Mouse (Mus musculus) activated CD4-positive, CD25-positive, alpha-beta regulatory T cell, adult 4 months (primary cell): Measurements from ENCODE around the gene Fbxo34. TPM values are rescaled to one million over a fixed set of nuclear protein-coding genes. Genes with fewer than 3 reads are reported as not detected.
"Not testable (repeated sequence)": the region's sequence is repeated elsewhere in the genome, so short reads cannot be mapped to it uniquely, and the experiment has no call there.

Experiments used
- ATAC-seq: one replicate; pipeline ENCODE4 v1.8.0; 2017
- polyA plus RNA-seq, 2 experiments: library from polyadenylated mRNA; unstranded; fragments of 100-300 nt; shearing (Covaris generic); gene quantifications; one replicate each; pipeline ENCODE4 v1.2.1; 2017

Fbxo34 gene
- 10 to 100 TPM in 1 of 2 experiments, 1 to 10 TPM in 1; 8.5 to 10.4 TPM for polyA plus RNA-seq

DNA sequence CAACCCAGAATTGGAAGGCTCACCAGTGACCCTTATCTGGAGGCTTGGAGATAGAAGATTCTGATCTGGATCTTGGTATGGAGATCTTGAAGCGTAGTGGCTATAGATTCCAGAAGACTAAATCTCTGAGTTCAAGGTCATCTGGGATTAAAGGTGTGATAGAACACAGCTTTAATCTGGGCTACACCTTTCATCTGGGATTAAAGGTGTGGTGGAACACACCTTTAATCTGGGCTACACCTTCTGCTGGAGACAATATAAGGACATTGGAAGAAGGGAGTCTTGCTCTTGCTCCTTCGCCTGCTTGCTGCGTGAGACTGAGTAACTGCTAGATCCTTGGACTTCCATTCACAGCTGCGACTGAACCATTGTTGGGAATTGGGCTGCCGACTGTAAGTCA is at the start of gene Fbxo34:
Gene Fbxo34 (plus strand): TSS at position 301 of the 400 bp plus-strand sequence.
- ATAC-seq = not testable (repeated sequence)

- no peak for ATAC-seq
These were observed 47.5 kb upstream of the Fbxo34 start for GRCm38 (mm10) chr14:47402735-47403134.

DNA sequence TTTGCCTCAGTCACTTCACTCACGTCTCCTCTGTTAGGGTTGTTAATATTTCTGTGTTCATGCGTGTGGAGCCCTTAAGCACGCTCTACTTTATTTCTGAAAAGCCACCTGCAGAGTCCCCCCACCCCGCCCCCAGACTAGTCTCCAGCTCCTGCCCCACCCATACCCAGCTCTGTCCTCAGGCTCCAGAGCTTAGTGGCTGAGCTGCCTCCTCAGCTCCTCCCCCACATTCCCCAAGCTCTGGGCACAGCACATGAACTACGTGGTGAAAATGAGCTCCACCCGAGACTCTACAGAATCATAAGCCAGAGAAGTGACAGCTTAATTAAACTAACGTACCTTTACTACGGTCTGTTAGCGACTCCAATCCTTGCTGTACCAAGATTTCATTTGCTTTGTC is 44.2 kb upstream of the Fbxo34 start:
- no peak for ATAC-seq

- ATAC-seq = no peak
These were observed 32.9 kb upstream of the Fbxo34 start for GRCm38 (mm10) chr14:47417346-47417745.

DNA sequence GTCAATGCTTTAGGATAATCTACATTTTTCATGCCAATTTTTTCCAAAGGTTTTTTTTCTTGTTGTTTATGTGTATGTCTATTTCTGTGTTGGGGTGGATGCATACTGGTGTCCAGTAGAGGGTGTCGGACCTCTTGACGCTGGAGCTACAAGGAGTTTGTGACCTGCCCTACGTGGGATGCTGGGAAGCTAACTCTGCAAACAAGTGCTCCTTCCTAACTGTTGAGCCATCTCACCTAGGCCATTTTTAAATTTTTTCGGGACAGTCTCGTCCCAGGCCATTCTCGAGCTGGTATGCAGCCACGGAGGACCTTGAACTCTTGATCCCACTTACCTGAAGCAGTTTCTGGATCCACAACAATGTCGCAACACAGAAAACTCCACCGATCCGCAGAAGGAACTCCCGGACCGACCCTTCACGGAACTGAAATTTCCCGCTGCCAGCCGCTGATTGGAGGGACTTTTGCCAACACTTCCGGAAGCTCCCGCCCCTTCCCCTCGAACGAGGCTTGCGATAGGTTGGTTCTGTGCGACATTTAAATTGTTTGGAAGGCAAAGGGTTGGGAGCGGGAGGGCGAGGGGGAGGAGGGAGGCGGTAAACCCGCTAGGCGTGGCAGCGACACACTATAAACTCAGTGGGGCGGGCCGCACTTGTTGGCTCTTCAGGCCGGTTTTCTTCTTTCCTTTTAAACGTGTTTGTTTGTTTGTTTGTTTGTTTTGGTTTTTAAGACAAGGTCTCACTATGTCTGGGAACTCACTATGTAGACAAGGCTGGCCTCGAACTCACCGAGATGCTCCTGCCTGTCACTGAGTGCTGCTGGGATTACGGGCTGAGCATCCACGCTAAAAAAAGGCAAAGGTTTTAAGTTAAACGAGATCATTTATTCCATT is 32.2 kb upstream of the Fbxo34 start, which contains the start of gene Dlgap5:
Gene Dlgap5 (minus strand): TSS at position 633 of the 891 bp plus-strand sequence.
- peak; percentile 99 for ATAC-seq

- ATAC-seq = no peak
These were observed 31.6 kb upstream of the Fbxo34 start for GRCm38 (mm10) chr14:47418666-47418991.

GRCm38 (mm10) chr14:47419034-47419625 is 31.1 kb upstream of the Fbxo34 start:
- ATAC-seq = no peak

- no peak for ATAC-seq
These were observed 30.4 kb upstream of the Fbxo34 start for GRCm38 (mm10) chr14:47419723-47420276.

- no peak for ATAC-seq
These were observed 28.6 kb upstream of the Fbxo34 start for GRCm38 (mm10) chr14:47421606-47422005.

- ATAC-seq = no peak
These were observed 27.8 kb upstream of the Fbxo34 start for GRCm38 (mm10) chr14:47422466-47422865.

GRCm38 (mm10) chr14:47432987-47433386 is 17.2 kb upstream of the Fbxo34 start:
- no peak for ATAC-seq

GRCm38 (mm10) chr14:47438947-47439346 is 11.3 kb upstream of the Fbxo34 start:
- ATAC-seq = no peak

GRCm38 (mm10) chr14:47444907-47445306 is 5.3 kb upstream of the Fbxo34 start:
- ATAC-seq = no peak

DNA sequence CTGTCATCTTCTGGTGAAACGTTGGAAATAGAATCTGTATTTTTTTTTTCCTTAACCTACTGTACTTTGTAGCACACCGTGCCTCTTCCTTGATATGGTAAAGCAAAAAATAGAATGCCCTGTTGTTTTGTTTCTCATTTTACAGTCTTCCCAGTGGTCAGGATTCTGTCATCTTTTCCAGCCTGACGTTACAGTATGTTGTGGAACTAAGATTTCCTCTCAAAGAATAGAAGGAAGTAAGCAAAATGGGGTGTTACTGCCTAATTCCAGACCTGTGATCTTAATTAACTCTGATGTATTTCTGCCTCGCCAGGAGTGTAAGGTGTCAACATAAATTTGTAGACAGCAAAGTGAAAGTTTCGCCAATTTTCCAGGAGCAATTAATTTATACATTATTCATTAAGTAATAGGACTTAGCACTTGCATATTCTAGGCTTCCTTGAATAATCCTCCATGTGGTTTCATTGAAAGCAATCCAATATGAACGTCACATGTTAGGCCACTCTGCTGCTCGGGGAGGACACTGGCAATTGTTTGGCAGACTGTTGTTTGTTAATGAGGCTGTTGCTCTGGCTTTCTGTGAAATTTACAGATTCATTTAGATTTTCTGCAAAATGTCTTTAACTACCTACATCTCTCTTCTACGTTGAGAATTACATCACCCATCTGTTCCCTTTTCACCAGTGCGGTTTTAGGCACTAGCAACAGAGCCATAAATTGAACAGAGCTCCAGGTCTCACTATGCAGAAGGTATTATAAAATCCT is 4.7 kb upstream of the Fbxo34 start:
- no peak for ATAC-seq

DNA sequence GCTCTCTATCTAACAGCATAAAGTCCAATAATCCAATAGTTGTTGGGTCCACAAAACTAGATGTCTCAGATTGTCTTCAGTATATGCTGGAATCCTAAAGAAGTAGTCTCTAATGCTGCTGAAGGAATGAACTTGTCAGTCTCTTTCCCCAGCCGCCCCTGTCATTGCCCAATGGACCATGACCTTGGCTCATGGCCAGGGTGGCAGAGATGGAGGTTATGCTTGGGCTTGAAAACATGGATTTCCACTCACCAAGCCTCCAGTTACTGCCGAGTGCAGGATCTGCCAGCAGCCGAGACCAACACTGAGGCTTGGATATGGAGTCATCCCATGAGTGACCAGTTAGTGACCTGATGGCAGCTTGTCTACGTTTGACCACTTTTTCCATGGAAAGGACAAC is 9.3 kb downstream of the Fbxo34 start:
- no peak for ATAC-seq

GRCm38 (mm10) chr14:47461997-47462396 is 11.8 kb downstream of the Fbxo34 start:
- ATAC-seq = no peak

- no peak for ATAC-seq
These were observed 12.2 kb downstream of the Fbxo34 start for GRCm38 (mm10) chr14:47462453-47462852.

DNA sequence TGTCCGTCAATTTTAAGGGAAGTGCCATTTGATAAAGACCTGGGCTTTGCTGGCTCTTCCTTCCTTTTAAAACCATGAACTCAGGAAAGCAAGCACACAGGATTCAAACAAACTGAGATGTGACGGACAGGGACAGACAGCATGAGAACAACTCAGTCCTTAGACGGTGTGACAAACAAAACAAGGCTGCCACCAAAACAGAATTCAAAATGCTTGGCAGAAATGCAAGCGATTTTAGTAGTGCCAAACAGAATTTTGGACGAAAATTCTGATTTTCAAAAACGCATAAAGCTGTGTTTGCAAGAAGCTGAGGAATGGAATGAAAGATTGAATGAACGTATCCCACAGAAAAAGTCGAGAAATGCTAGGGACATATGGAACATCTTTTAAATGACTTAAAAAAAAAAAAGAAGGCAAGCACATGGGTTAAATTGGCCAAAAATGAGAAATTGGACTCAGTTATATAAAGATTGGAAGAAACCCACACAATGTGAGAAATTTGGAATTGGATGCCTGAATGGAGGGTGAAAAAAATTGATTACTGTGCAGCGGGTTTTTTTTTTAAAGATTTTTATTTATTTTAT is 12.7 kb downstream of the Fbxo34 start:
- no peak for ATAC-seq

DNA sequence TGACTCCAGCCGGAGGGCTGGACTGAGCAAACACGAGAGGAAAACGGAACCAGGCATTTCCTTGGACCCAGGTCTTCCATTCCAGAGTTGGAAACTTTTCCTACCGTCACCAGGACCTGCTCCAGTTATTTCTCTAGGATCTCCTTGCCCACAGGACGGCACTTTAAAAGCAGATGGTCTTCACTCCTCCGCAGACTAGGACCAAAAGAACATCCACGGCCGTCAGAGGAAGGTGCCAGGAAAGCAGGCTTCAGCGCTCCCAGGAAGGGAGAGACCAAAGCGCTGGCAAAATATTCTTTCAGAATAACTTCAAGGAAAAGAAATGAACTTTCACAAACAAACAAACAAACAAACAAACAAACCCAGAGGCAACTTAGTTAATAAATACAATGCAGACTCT is 14.2 kb downstream of the Fbxo34 start:
- ATAC-seq = no peak

DNA sequence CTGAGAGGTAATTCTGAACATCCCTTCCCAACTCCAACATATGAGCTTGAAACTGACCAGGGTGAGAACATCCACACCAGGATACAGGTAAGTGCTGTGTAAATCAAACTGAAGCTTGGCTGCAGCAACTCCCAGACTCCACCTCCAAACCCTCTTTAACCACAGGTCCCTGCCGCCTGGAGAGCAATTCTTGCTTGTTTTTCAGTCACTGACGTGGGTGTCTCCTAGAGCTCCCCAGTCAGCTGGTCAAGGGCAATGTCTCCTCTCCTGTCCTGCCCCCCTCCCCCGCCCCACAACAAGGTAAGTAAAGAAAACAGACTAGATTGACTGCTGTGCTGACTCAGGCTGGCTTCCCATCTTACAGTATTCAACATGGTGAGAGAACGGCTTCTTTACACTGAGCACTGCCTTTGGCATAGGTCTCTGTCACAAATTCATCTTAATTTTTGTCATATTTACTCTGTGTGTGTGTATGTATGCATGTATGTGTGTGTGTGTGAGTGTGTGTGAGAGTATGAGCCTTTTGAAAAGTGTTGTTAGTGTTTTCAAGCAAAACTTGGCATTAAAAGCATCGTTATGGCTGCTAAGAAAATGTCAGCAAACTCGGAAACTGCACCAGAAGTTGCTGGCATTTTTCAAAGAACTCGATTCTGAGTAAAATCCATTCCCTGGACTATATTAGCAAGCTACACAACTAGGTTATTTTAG is 15.4 kb downstream of the Fbxo34 start:
- no peak for ATAC-seq

- peak; percentile 91 for ATAC-seq
These were observed 22.1 kb downstream of the Fbxo34 start for GRCm38 (mm10) chr14:47472359-47472742.
